Mouse (Mus musculus): ENCODE measurements around the gene AC161166.1.
"Not testable (repeated sequence)": the region's sequence is repeated elsewhere in the genome, so short reads cannot be mapped to it uniquely, and the experiment has no call there.

The AC161166.1 gene

DNA sequence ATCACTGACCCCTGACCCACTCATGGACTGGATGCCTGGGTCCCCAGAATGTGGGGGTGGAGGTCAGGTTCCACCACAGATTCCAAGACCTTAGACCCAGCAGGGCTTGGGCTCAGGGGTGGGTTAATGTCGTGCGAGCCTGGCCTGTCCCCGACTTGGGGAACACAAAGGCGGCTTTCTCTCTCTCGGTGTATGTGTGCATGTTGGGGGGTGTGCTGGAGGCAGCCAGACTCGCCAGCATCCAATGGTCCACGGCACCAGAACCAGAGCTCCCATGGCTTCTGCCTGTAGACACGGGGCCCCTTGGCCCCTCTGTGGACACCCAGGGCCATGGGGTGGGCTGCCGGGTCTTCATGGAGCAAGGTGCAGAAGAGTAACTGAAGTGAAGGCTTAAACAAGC lies 26.8 kb downstream of the AC161166.1 start:
- DNase-seq (ENCODE audit: low read depth), result no peak

GRCm38 (mm10) chr7:24483291-24483690 lies 29.0 kb downstream of the AC161166.1 start:
- DNase-seq (ENCODE audit: low read depth), result not testable (repeated sequence)

GRCm38 (mm10) chr7:24482208-24483020 lies 29.8 kb downstream of the AC161166.1 start:
- DNase-seq (ENCODE audit: low read depth), result peak; percentile 34

DNA sequence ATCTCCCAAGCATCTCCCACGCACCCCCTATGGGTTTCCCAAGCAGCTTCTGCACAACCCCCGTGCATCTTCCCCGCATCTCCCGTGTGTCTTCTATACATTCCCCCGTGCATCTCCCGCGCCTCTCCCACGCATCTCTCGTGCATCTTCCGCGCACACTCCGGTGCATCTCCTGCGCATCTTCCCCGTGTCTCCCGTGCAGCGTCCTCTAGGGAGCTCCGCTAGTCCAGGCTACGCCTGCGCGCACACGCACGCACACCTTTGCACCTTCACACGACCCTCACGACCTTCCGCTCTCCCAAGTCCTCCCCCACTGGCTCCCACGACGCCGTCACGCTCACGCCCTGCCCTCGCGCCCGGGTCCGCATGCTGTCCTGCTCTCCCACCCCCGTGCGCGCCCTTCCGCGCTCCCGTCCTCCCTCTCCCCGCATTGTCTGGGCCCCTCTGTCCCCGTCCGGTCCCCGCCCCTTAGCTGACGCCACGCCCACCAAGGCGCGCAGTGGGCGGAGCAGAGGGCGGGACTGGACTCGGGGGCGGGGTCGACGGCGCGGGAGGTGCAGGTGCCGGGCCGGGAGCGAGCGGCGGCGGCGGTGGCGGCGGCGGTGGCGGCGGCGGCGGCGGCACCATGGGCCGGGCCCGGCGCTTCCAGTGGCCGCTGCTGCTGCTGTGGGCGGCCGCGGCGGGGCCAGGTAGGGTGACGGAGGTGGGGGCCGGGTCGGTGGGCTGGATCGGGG lies 30.6 kb downstream of the AC161166.1 start, which contains the start of gene Cadm4:
Cadm4 (plus strand) TSS at position 550 of the 734 bp plus-strand sequence.
- peak; percentile 90 for DNase-seq (ENCODE audit: low read depth)

DNA sequence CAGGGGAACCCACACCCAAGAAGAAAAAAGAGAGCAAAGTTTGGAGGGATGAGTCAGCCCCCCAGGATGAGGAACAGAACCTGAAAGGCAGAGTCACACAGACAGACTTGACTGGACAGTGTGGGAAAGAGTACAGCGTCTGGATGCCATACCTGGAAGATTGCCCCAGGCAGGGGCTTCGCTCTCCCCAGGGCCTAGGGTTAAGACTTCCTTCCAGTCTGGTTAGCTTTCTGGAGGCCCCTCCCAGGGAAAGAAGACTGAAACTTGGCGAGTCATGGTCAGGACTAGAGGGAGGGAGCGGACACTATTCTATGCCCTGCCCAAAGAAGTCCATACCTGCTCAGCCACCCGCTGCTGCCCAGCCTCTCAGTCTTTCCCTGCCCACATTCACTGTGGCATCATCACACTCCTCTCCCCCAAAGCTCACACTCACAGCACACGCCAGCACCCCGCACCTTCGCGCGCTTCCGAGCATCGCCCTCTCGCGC lies 31.2 kb downstream of the AC161166.1 start:
- DNase-seq (ENCODE audit: low read depth), result no peak

DNA sequence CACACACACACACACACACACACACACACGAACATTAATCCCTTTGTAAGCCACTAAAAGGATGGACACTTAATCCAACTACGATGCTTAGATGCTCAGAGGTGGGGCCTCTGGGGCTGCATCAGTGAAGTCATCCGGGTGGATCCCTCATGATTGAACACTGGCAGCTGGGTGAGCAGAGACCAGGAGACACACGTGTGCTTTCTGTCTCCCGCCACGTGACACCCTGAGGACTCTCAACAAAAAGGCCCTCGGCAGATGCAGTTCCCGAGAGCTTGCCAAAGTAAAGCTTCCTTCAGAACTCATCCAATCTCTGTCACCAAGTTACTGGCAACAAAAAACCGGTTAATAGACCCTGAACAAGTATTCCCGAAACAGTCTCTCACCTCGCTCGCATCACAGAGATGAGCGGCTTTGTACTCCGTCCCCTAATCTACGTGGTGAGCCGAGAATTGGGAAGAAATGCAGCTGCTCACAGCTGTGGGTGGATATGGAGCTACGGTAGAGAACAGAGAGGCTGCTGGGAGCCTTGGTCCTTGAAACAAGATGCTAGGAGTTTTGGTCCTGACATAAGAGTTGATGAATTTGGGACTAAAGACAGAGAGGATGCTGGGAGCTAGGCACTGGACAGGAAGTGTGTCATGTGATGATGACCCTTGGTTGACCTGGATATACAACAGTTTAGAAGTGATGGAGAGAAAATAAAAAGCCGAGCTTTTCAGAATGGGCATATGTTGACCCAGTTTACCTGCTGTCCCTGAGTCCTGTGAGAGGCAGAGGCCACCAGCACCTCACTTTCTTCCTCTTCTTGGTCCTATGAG lies 31.9 kb downstream of the AC161166.1 start:
- no peak for DNase-seq (ENCODE audit: low read depth)

DNA sequence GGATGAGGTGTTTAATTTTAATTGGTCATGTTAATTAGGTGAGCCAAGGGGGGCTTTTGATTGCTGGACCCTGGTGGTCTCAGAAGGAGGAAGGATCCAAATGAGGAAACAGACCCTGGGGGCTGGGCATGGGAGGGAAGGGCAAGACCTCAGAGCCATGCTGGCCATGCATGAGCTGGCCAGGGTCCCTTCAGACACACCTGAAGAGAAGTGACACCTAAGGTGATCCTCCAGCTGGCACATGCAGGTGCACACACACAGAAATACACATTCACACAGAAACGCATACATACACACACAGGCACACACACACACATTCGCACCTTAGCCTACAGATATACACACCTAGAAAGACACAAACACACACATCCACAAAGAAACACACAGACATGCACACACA lies 32.6 kb downstream of the AC161166.1 start:
- no peak for DNase-seq (ENCODE audit: low read depth)

GRCm38 (mm10) chr7:24478911-24479310 lies 33.3 kb downstream of the AC161166.1 start:
- DNase-seq (ENCODE audit: low read depth), result no peak

GRCm38 (mm10) chr7:24476856-24477255 lies 35.4 kb downstream of the AC161166.1 start:
- DNase-seq (ENCODE audit: low read depth), result no peak

GRCm38 (mm10) chr7:24476338-24476737 lies 35.9 kb downstream of the AC161166.1 start:
- DNase-seq (ENCODE audit: low read depth), result no peak

GRCm38 (mm10) chr7:24474811-24475506 lies 37.3 kb downstream of the AC161166.1 start:
- no peak for DNase-seq (ENCODE audit: low read depth)

- peak; percentile 87 for DNase-seq (ENCODE audit: low read depth)
Observed at GRCm38 (mm10) chr7:24473913-24474529, 38.2 kb downstream of the AC161166.1 start.

GRCm38 (mm10) chr7:24472937-24473336 lies 39.3 kb downstream of the AC161166.1 start:
- peak; percentile 74 for DNase-seq (ENCODE audit: low read depth)

GRCm38 (mm10) chr7:24472442-24472841 lies 39.8 kb downstream of the AC161166.1 start:
- DNase-seq (ENCODE audit: low read depth), result peak; percentile 41

DNA sequence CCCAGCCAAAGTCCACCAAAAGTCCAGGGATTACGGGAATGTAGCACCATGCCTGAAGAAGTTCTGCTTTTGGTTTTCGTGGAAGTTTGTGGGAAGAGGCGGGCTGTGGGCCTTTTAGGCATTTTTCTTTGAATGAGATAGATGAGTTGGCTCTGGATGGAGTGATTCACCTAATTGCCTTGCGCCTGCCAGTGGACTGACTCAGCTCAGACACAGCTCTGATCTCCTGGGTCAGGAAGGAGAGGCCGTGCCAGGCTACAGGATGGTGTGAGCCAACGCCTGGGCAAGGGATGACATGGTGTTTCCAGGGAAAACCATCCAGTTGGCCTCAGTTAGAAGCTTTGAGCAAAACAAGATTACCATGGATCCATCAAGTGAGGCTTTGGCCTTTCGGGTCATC lies 41.9 kb downstream of the AC161166.1 start:
- peak; percentile 11 for DNase-seq (ENCODE audit: low read depth)

- DNase-seq (ENCODE audit: low read depth), result peak; percentile 77
Observed at GRCm38 (mm10) chr7:24469126-24469525, 43.1 kb downstream of the AC161166.1 start.

GRCm38 (mm10) chr7:24467886-24468285 lies 44.4 kb downstream of the AC161166.1 start:
- peak; percentile 88 for DNase-seq (ENCODE audit: low read depth)

GRCm38 (mm10) chr7:24466835-24467234 lies 45.4 kb downstream of the AC161166.1 start:
- no peak for DNase-seq (ENCODE audit: low read depth)

DNA sequence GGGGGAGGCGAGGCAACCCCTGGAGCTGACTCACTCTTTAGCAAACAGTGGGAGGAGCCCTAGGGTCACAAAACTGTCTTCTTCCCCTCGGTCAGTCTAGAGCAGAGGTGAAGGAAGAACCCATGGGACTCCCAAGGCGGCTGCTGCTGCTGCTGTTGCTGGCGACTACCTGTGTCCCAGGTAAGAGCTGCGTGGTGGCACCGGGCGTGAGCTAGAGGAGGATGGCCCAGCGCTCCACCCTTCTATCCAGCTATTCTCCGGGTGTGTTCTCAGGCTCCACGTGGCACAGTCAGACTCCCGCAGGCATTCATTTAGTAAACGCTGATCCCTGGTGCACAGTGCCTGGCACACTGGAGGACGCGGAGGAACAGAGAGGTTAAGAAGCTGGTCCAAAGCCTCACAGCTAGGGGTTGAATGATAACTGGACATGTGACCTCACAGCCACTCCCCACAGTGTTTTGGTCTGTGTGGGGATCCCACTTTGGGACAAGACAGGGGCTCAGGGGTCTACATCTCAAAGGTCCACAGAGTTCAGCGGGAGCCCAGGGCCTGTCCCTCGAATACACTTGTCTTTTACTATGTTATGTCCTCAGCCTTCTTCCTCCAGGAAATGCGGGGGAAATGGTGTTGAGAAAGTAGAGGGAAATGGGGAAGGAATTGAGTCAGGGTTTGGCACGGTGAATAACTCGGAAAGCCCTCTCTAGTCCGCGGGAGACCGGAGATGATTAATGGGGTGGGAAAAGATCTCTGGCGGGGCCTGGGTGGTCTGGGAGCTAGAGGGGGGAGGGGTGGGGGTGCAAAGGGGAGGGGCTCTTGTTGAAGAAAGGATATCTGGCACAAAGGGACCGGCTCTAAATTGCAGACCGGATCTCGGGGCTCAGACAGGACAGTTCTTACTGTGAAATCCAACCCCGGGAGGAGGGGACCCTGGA lies 49.6 kb downstream of the AC161166.1 start, which contains the start of gene Plaur:
Plaur (plus strand) TSS at position 97 of the 932 bp plus-strand sequence.
- DNase-seq (ENCODE audit: low read depth), result peak; percentile 60
